Comparison of ENCODE assay signal across 17 mouse cellular contexts in genomic region chr13:34605206-34605605, GRCm38 (mm10). TPM values are rescaled to one million over a fixed set of nuclear protein-coding genes. Genes with fewer than 3 reads are reported as not detected.
DNase-seq lines count a peak whose midpoint lies in the region; ATAC-seq and TF ChIP-seq lines count a peak whose summit lies in the region.
"Had no signal": no experiment of that assay in that cellular context is flagged by ENCODE, and none has a peak within 500 bp of the region (broad histone marks: within the 10 kb centered on the region; RNA-seq: fewer than 3 reads in every experiment).

No protein-coding gene starts in this region.

- ATAC-seq in heart, postnatal 0 days (ENCODE audit: insufficient read depth, low read depth) = no peak
- ATAC-seq in liver, postnatal 0 days = no peak
- ATAC-seq in liver, embryonic 12.5 days = no peak

- H3K27ac ChIP-seq in heart, postnatal 0 days (ENCODE audit: low read depth) = no peak overlapping the region
- no peak overlapping the region for H3K27ac ChIP-seq in liver, postnatal 0 days (ENCODE audit: low read depth)
- no peak overlapping the region for H3K27ac ChIP-seq in liver, embryonic 12.5 days
- H3K27ac ChIP-seq in CH12.LX (ENCODE audit: insufficient read depth, low read depth) = no peak overlapping the region
- no peak overlapping the region for H3K27ac ChIP-seq in MEL (ENCODE audit: control insufficient read depth, low read depth, low read length)
- H3K27ac ChIP-seq: limb, embryonic 15.5 days had no signal

- no peaks in the 10 kb centered on the region for H3K9me3 ChIP-seq in heart, postnatal 0 days (replicated peaks; ENCODE audit: control insufficient read depth, low read length)
- no peaks in the 10 kb centered on the region for H3K9me3 ChIP-seq in liver, postnatal 0 days (ENCODE audit: low read length)
- no peaks in the 10 kb centered on the region for H3K9me3 ChIP-seq in liver, embryonic 12.5 days (replicated peaks)
- no peaks in the 10 kb centered on the region for H3K9me3 ChIP-seq in CH12.LX (replicated peaks; ENCODE audit: low read length)
- H3K9me3 ChIP-seq in MEL (replicated peaks; ENCODE audit: insufficient read depth, low read length) = no peaks in the 10 kb centered on the region
- H3K9me3 ChIP-seq: limb, embryonic 15.5 days had no signal

- 57% methylated on average over 5 of the region's 5 CpGs for WGBS in heart, postnatal 0 days
- 67% methylated on average over 5 of the region's 5 CpGs for WGBS in liver, postnatal 0 days (ENCODE audit: insufficient replicate concordance)
- 61% methylated on average over 5 of the region's 5 CpGs for WGBS in liver, embryonic 12.5 days (ENCODE audit: insufficient replicate concordance)

- dilution Hi-C loops in CH12.LX (cut with MboI; ENCODE audit: extremely low pct_ligation_motif_present, extremely low pct_unique_long_range_greater_than_20kb, low sequenced_read_pairs) = no loop called here

- no peak for DNase-seq in heart, postnatal 0 days (ENCODE audit: low spot score)
- DNase-seq in heart, adult 18-20 months = no peak
- no peak for DNase-seq in liver, postnatal 0 days
- DNase-seq in CH12.LX (ENCODE audit: extremely low read depth) (no peak), MEL (ENCODE audit: low read depth, low spot score) (no peak)
- no peak for DNase-seq in urinary bladder, postnatal 4 days (ENCODE audit: low spot score in 2 of 2)
- no peak for DNase-seq in ovary, postnatal 10 days (ENCODE audit: low spot score)
- DNase-seq: cerebellum, adult 11-12 months; gastrocnemius, postnatal 14 days; kidney, adult 2 months; lung, adult 2 months; right cerebral cortex, postnatal 25 days; thymus, postnatal 4 days had no signal

- no peak overlapping the region for H3K9ac ChIP-seq in heart, postnatal 0 days (replicated peaks; ENCODE audit: low read depth, low read length)
- no peak overlapping the region for H3K9ac ChIP-seq in liver, postnatal 0 days (replicated peaks)
- H3K9ac ChIP-seq in liver, embryonic 12.5 days = no peak overlapping the region
- H3K9ac ChIP-seq in CH12.LX (ENCODE audit: insufficient read depth, low read depth) (no peak overlapping the region), MEL (ENCODE audit: control insufficient read depth, low read depth, low read length, poor library complexity, severe bottlenecking) (no peak overlapping the region)
- H3K9ac ChIP-seq: limb, embryonic 15.5 days had no signal

- no peak for TF ChIP-seq EP300 in heart, postnatal 0 days (IDR thresholded peaks at IDR 0.05; ENCODE audit: low read depth)
- TF ChIP-seq EP300 in liver, postnatal 0 days (IDR thresholded peaks at IDR 0.05; ENCODE audit: low read depth) = no peak
- TF ChIP-seq EP300 in CH12.LX (IDR thresholded peaks at IDR 0.05; ENCODE audit: low read length) (no peak), MEL (IDR thresholded peaks at IDR 0.05; ENCODE audit: low read depth in 1 of 2, low read length in 2 of 2) (no peak)

- TF ChIP-seq CTCF in heart, postnatal 0 days (IDR thresholded peaks at IDR 0.05; ENCODE audit: low read depth) = peak; percentile 33
- TF ChIP-seq CTCF in liver, postnatal 0 days (IDR thresholded peaks at IDR 0.05; ENCODE audit: low read depth) = peak; percentile 22; the same call in 1 of the 2 replicates
- TF ChIP-seq CTCF in CH12.LX (conservative IDR thresholded peaks at IDR 0.05 in 1 of 2, IDR thresholded peaks at IDR 0.05 in 1 of 2; ENCODE audit: low read depth in 2 of 2, low read length in 2 of 2) = peak in 1 of 2 experiments; percentile 31; a peak in 1 of 4 replicates
- no peak; a peak in 1 of 6 replicates for TF ChIP-seq CTCF in MEL (IDR thresholded peaks at IDR 0.05 in 2 of 3, conservative IDR thresholded peaks at IDR 0.05 in 1 of 3; ENCODE audit: control insufficient read depth in 1 of 3, insufficient read depth in 1 of 3, low read depth in 2 of 3, low read length in 3 of 3, poor library complexity in 1 of 3, severe bottlenecking in 1 of 3)

- no peaks in the 10 kb centered on the region for H3K27me3 ChIP-seq in heart, postnatal 0 days (ENCODE audit: control insufficient read depth, insufficient read depth, low read length)
- H3K27me3 ChIP-seq in liver, postnatal 0 days (ENCODE audit: insufficient read depth, low read length) = no peaks in the 10 kb centered on the region
- H3K27me3 ChIP-seq in liver, embryonic 12.5 days (replicated peaks) = no peaks in the 10 kb centered on the region
- H3K27me3 ChIP-seq in CH12.LX (replicated peaks) (no peaks in the 10 kb centered on the region), MEL (ENCODE audit: control insufficient read depth in 1 of 2, insufficient read depth in 2 of 2, low read length in 2 of 2) (no peaks in the 10 kb centered on the region; a peak in 1 of 4 replicates)
- H3K27me3 ChIP-seq: limb, embryonic 15.5 days had no signal

- H3K4me3 ChIP-seq in heart, postnatal 0 days (ENCODE audit: low read depth, low read length) = no peak overlapping the region
- no peak overlapping the region for H3K4me3 ChIP-seq in liver, postnatal 0 days (ENCODE audit: low read depth, low read length)
- H3K4me3 ChIP-seq in liver, embryonic 12.5 days = no peak overlapping the region
- H3K4me3 ChIP-seq in CH12.LX (replicated peaks in 1 of 3; ENCODE audit: low read depth in 2 of 3, low read length in 2 of 3, poor library complexity in 1 of 3) = no peak overlapping the region
- no peak overlapping the region for H3K4me3 ChIP-seq in MEL (ENCODE audit: control insufficient read depth in 1 of 2, insufficient read depth in 1 of 2, low read depth in 2 of 2, low read length in 2 of 2)
- H3K4me3 ChIP-seq: erythroblast, embryonic 14.5 days; limb, embryonic 15.5 days had no signal

- H3K79me2 ChIP-seq in CH12.LX (replicated peaks; ENCODE audit: control insufficient read depth, extremely low read depth, insufficient read depth, poor library complexity, severe bottlenecking) (no peaks in the 10 kb centered on the region), MEL (ENCODE audit: control insufficient read depth, insufficient read depth, low read length, poor library complexity) (no peaks in the 10 kb centered on the region)

- H3K4me1 ChIP-seq in heart, postnatal 0 days (ENCODE audit: control insufficient read depth, insufficient read depth) = no peaks in the 10 kb centered on the region
- H3K4me1 ChIP-seq in liver, postnatal 0 days (ENCODE audit: insufficient read depth) = no peaks in the 10 kb centered on the region
- peaks cover 9% of the 10 kb centered on the region; the same call in 1 of the 2 replicates for H3K4me1 ChIP-seq in liver, embryonic 12.5 days
- H3K4me1 ChIP-seq in CH12.LX (ENCODE audit: control insufficient read depth in 1 of 2, insufficient read depth in 2 of 2) (no peaks in the 10 kb centered on the region; a peak in 1 of 4 replicates), MEL (ENCODE audit: control insufficient read depth in 1 of 2, insufficient read depth in 2 of 2, low read length in 2 of 2) (no peaks in the 10 kb centered on the region)
- H3K4me1 ChIP-seq: limb, embryonic 15.5 days had no signal

- no peak overlapping the region for H3K4me2 ChIP-seq in heart, postnatal 0 days (ENCODE audit: low read depth, low read length)
- no peak overlapping the region for H3K4me2 ChIP-seq in liver, postnatal 0 days (ENCODE audit: low read depth, low read length)
- no peak overlapping the region for H3K4me2 ChIP-seq in liver, embryonic 12.5 days
- H3K4me2 ChIP-seq in CH12.LX (ENCODE audit: insufficient read depth, low read depth, poor library complexity, severe bottlenecking) = no peak overlapping the region
- H3K4me2 ChIP-seq: limb, embryonic 15.5 days had no signal

- TF ChIP-seq POLR2A in CH12.LX (IDR thresholded peaks at IDR 0.05; ENCODE audit: low read depth, low read length) (no peak), MEL (IDR thresholded peaks at IDR 0.05; ENCODE audit: control insufficient read depth in 1 of 2, insufficient read depth in 1 of 2, low read depth in 1 of 2, low read length in 2 of 2, poor library complexity in 1 of 2) (no peak)

- TF ChIP-seq RAD21 in CH12.LX (IDR thresholded peaks at IDR 0.05; ENCODE audit: low read depth, low read length) (peak; percentile 39), MEL (IDR thresholded peaks at IDR 0.05; ENCODE audit: low read depth, low read length) (peak; percentile 3)

- in situ Hi-C loops in CH12.LX (cut with MboI; ENCODE audit: low pct_ligation_motif_present, low pct_unique_long_range_greater_than_20kb, low sequenced_read_pairs) = no loop called here

- no peaks in the 10 kb centered on the region for H3K36me3 ChIP-seq in heart, postnatal 0 days (replicated peaks; ENCODE audit: control insufficient read depth, insufficient read depth, low read length)
- H3K36me3 ChIP-seq in liver, postnatal 0 days (replicated peaks; ENCODE audit: insufficient read depth, low read length) = no peaks in the 10 kb centered on the region
- no peaks in the 10 kb centered on the region for H3K36me3 ChIP-seq in liver, embryonic 12.5 days
- H3K36me3 ChIP-seq in CH12.LX (replicated peaks in 1 of 2; ENCODE audit: control insufficient read depth in 1 of 2, insufficient read depth in 1 of 2, low read length in 1 of 2) (no peaks in the 10 kb centered on the region), MEL (ENCODE audit: control insufficient read depth in 1 of 2, insufficient read depth in 2 of 2, low read length in 2 of 2) (no peaks in the 10 kb centered on the region)
- H3K36me3 ChIP-seq: limb, embryonic 15.5 days had no signal

TF ChIP-seq in CH12.LX, 34 proteins besides CTCF, POLR2A, EP300 and RAD21:
- TF ChIP-seq BHLHE40 (IDR thresholded peaks at IDR 0.05; ENCODE audit: low read depth, low read length) (no peak), SMC3 (IDR thresholded peaks at IDR 0.05; ENCODE audit: low read depth, low read length) (peak; percentile 2; the same call in 1 of the 2 replicates), MAZ (IDR thresholded peaks at IDR 0.05; ENCODE audit: low read depth, low read length) (no peak)

TF ChIP-seq in MEL, 35 proteins besides CTCF, POLR2A, EP300 and RAD21:
- TF ChIP-seq BHLHE40 (IDR thresholded peaks at IDR 0.05; ENCODE audit: borderline replicate concordance, low read depth, low read length) = no peak
- no peak for TF ChIP-seq SMC3 (IDR thresholded peaks at IDR 0.05; ENCODE audit: low read depth, low read length)
- TF ChIP-seq HCFC1 (IDR thresholded peaks at IDR 0.05; ENCODE audit: low read depth, low read length) = no peak
- TF ChIP-seq ETS1 (IDR thresholded peaks at IDR 0.05; ENCODE audit: low read depth, low read length) = no peak

RNA-seq across cellular contexts. Expression of gene Pxdc1, which starts 48.1 kb away (rescaled TPM):
- total RNA-seq in heart, postnatal 0 days (2014; rRNA removed; ENCODE audit: low replicate concordance) = 29.5 and 31.2 TPM in 2 replicates
- 15.9 and 16.5 TPM in 2 replicates for polyA plus RNA-seq in heart, postnatal 0 days (2015; fragmentation: Nextera tagmentation; extraction: Ambion mirVana)
- total RNA-seq in heart, adult 18-20 months (2021) = 10 to 100 TPM; 13.1 to 16.4 TPM
- 24.8 and 27.7 TPM in 2 replicates for polyA plus RNA-seq in liver, postnatal 0 days (2015; fragmentation: Nextera tagmentation; extraction: Ambion mirVana)
- polyA plus RNA-seq in liver, embryonic 12.5 days (2016; fragmentation: Nextera tagmentation; extraction: Ambion mirVana) = 10.6 and 12.8 TPM in 2 replicates
- total RNA-seq in CH12.LX (2012; rRNA removed) (not detected in 2 replicates), CH12.LX (2014; rRNA removed) (not detected in 2 replicates), MEL (2012; rRNA removed) (not detected in 2 replicates)
- polyA plus RNA-seq in CH12.LX (2012; ENCODE audit: insufficient read length, low read depth) (not detected in 2 replicates), MEL (2012; ENCODE audit: insufficient read depth in 1 of 2, insufficient read length in 2 of 2, low read depth in 1 of 2, low replicate concordance in 2 of 2, missing spikeins in 1 of 2) (not detected)
- total RNA-seq: megakaryocyte-erythroid progenitor cell, adult 5-6 weeks had no signal

Comparison
In these comparisons a context has a peak if more than half of its experiments do, and no peak if none do; other contexts are left out.
1. CTCF ChIP-seq: peak in heart, postnatal 0 days (single experiment) and liver, postnatal 0 days (single experiment); none in MEL (0 of 3).